Mouse (Mus musculus) cerebellum, adult 9-10 months (tissue): Measurements from ENCODE around the gene Krtap4-13.
"Not testable (repeated sequence)": the region's sequence is repeated elsewhere in the genome, so short reads cannot be mapped to it uniquely, and the experiment has no call there.

ENCODE experiments used
- DNase-seq: peaks from one replicate; pipeline ENCODE4 v3.0.0; 2022

Krtap4-13 gene

DNA sequence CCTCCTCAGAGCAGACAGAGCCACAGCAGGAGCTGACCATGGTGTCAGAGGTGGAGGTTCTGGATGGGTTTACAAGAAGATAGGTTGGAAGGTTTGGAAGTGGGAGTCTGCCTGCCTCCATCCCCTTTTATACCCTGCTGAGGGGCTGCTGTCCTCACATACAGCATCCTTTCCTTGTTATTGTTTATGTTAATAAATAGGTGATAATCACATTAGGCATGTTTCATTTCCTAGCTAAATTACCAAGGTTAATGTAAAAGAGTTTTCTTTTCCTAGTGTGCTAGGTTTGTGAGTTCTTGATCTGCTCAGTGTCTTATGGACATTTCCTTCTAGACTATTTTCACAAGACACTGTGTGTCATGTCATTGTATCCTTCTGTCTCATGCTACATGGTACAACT lies at the start of gene Krtap4-13:
TSS of gene Krtap4-13 (minus strand) at position 101 of the 400 bp plus-strand sequence.
- not testable (repeated sequence) for DNase-seq

DNA sequence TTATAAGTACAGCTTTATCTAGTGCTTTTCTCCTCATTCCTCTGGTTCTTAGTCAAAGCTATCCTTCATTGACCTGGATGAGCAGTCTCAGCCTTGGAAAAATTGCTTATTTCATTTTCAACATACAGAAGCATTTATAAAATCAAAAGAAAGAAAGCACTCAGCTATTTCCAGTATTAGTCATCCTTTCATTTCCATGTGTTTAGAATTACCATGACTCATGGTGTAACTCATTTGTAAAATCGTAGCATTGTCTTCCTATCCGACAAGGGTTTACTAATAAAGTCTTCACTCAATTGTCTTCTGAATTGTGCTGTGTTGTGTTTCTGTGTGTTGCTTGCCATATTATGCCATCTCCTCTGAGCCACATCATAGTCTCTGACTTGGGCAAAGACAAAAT lies 49.1 kb upstream of the Krtap4-13 start:
- no peak for DNase-seq

DNA sequence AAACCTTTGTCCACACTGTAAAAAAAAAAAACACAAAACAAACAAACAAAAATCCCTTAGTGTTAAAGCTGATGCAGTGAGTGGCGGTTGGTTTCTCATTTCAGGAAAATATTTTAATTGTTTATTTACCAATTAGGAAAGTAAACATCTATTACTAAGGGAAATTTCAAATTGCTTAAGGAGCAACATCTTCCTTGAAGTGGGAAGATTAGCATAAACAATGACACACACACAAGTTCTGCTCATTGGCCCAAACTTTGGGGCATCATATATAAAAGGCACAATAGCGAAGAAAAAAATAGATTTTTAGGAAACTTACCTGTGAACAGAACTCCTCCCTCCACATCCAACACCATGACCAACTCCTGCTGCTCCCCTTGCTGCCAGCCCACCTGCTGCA lies 47.9 kb upstream of the Krtap4-13 start, which contains the start of gene Gm11568:
TSS of gene Gm11568 (plus strand) at position 301 of the 400 bp plus-strand sequence.
- no peak for DNase-seq

DNA sequence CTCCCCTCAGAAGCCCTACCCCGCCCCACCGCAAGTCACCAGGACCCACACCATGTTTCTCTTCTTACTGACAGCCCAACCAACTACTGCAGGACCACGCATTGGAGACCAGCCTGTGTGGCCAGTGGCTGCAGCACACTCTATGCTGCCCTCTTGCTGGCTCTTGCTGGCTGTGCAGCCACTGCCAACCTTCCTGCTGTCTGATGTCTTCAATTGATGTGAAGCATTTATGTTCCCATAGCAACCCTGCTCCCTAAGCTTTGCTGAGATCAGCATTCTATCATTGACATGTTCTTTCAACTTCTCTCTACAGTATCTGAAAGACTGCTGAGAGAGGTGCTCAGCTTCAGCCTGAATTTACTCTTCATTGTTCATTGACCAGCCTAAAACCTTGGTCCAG lies 44.4 kb upstream of the Krtap4-13 start:
- no peak for DNase-seq

DNA sequence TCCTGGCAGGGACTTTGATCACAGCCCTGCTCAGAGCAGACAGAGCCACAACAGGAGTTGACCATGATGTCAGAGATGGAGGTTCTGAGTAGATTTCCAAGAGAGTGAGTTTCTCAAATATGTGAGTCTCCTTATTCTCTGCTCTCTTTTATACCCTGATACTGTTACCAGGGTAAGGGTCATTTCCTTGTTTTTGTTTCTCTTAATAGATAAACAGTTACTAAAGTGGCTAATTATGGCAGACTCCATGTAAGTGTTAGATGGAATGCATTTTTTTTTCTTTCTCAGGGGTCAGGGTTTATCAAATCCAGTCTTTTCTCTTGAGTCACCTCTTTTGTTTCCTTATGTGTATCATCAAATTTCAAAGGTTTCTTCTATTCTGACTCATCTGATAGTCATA lies 41.8 kb upstream of the Krtap4-13 start, which contains the start of gene Krtap4-16:
TSS of gene Krtap4-16 (minus strand) at position 101 of the 400 bp plus-strand sequence.
- DNase-seq = no peak

DNA sequence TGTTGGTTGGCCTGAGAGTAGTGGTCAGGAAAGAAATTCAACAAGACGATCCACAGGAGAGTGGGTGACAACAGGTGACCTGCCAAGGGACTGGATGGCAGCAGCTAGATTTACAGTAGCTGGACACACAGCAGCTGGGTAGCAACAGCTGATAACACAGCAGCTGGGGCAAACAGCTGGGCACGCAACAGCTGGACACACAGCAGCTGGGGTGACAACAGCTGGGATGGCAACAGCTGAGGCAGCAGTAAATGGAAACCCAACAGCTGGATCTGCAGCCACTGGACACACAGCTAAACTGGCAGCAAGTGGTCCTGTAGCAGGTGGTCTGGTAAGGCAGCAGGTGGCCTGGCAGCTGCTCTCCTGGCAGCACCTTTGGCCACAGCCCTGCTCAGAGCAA lies 37.1 kb upstream of the Krtap4-13 start:
- no peak for DNase-seq

DNA sequence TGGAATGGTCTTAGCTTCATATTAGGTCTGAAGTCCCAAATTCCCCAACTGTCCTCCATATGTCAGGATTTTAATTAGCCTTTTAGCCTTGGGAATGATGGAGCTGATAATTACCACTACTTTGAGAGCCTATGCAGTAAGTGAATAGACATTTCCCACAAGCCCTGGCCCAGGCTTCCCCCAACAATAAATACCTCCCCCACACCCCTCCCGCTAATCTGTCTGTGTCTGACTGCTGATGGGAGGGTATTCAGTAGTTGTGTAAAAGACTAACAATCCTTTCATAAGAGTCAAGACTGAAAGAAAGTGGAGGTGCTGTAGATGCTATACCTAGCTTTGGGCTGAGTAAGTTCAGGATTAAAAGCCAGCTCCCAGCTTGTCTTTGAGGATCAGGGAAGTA lies 32.5 kb upstream of the Krtap4-13 start:
- DNase-seq = no peak

DNA sequence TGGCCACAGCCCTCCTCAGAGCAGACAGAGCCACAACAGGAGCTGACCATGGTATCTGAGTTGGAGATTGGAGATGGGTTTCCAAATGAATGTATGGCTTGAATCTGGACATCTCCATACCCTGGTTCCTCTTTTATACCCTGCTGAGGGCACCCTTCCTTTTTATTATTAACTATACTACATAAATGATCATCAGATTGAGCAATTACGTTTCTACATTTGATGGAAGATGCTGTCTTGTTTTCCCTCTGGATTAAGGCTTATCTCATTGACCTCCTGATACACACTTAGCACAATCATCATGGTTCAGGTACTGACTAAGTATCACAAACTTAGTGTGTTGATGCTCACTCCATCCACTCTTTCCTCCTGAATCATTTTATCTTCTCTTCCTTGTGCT lies 28.3 kb upstream of the Krtap4-13 start, which contains the start of gene 2300003K06Rik:
TSS of gene 2300003K06Rik (minus strand) at position 101 of the 400 bp plus-strand sequence.
- no peak for DNase-seq

DNA sequence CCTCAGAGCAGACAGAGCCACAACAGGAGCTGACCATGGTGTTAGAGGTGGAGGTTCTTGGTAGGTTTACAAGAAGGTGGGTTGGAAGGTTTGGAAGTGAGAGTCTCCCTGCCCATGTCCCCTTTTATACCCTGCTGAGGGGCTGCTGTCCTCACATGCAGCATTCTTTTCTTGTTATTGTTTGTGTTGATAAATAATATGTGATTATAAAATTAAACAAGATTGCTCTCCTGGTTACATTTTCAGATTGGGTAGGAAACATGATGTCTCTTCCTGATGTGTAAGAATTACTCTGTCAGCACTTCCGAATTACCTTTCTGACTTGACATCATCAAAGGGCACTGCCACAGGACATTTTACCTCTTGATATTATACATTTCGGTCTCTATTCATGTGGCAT lies 5.9 kb upstream of the Krtap4-13 start, which contains the start of gene Gm11564:
TSS of gene Gm11564 (minus strand) at position 101 of the 400 bp plus-strand sequence.
- not testable (repeated sequence) for DNase-seq

DNA sequence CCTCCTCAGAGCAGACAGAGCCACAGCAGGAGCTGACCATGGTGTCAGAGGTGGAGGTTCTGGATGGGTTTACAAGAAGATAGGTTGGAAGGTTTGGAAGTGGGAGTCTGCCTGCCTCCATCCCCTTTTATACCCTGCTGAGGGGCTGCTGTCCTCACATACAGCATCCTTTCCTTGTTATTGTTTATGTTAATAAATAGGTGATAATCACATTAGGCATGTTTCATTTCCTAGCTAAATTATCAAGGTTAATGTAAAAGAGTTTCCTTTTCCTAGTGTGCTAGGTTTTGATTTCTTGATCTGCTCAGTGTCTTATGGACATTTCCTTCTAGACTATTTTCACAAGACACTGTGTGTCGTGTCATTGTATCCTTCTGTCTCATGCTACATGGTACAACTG lies 5.3 kb downstream of the Krtap4-13 start, which contains the start of gene Gm11554:
TSS of gene Gm11554 (minus strand) at position 101 of the 400 bp plus-strand sequence.
- DNase-seq = not testable (repeated sequence)

DNA sequence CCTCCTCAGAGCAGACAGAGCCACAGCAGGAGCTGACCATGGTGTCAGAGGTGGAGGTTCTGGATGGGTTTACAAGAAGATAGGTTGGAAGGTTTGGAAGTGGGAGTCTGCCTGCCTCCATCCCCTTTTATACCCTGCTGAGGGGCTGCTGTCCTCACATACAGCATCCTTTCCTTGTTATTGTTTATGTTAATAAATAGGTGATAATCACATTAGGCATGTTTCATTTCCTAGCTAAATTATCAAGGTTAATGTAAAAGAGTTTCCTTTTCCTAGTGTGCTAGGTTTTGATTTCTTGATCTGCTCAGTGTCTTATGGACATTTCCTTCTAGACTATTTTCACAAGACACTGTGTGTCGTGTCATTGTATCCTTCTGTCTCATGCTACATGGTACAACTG lies 10.9 kb downstream of the Krtap4-13 start, which contains the start of gene Gm11569:
TSS of gene Gm11569 (minus strand) at position 101 of the 400 bp plus-strand sequence.
- not testable (repeated sequence) for DNase-seq

DNA sequence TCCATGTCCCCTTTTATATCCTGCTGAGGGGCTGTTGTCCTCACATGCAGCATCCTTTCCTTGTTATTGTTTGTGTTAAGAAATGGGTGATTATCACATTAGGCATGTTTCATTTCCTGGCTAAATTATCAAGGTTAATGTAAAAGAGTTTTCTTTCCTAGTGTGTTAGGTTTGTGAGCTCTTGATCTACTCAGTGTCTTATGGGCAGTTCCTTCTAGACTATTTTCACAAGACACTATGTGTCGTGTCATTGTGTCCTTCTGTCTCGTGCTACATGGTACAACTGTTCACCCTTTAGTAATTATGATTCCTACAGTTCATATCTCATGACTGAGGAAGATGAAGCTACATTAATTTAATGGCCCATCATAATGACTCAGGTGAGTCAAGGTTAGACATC lies 16.3 kb downstream of the Krtap4-13 start, which contains the start of gene Gm11596:
TSS of gene Gm11596 (minus strand) at position 101 of the 400 bp plus-strand sequence.
- DNase-seq = no peak

DNA sequence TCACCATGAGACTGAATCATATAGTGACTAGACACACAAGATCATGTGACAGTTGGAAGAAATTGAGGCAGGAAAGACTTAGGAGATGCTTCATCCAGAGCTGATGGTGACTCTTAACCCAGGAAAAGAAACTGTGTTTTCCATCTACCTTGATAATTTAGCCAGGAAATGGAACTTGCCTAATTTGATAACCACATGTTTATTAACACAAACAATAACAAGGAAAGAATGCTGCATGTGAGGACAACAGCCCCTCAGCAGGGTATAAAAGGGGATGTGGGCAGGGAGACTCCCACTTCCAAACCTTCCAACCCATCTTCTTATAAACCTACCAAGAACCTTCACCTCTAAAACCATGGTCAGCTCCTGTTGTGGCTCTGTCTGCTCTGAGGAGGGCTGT lies 24.8 kb downstream of the Krtap4-13 start, which contains the start of gene Krtap4-9:
TSS of gene Krtap4-9 (plus strand) at position 301 of the 400 bp plus-strand sequence.
- not testable (repeated sequence) for DNase-seq

DNA sequence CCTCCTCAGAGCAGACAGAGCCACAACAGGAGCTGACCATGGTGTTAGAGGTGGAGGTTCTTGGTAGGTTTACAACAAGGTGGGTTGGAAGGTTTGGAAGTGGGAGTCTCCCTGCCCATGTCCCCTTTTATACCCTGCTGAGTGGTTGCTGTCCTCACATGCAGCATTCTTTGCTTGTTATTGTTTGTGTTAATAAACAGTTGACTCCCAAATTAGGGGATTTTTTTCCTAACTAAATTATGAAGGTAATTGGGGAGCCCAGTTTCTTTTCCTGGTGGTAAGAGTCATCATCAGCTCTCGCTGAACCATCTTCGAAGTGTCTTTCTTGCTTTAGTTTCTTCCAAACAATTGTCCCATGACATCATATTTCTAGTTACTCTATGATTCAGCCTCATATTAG lies 29.1 kb downstream of the Krtap4-13 start, which contains the start of gene Krtap4-8:
TSS of gene Krtap4-8 (minus strand) at position 101 of the 400 bp plus-strand sequence.
- DNase-seq = no peak

DNA sequence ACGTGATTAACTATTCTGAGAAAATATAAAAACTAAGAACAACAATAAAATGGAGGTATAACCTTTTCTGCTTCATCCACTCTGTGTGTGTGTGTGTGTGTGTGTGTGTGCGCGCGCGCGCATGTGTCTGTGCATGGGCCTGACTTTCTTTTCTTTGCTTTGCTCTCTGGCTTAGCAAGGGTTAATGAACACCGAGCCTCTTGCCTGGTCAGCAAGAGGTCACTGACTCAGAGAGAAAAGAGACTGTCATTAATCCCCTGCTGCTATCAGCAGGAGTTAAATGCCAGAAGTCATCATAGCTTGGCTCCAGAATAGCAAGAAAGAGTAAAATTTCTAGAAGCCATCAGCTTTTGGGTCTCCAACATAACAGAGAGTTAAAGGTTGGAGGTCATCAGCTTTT lies 31.3 kb downstream of the Krtap4-13 start:
- no peak for DNase-seq

DNA sequence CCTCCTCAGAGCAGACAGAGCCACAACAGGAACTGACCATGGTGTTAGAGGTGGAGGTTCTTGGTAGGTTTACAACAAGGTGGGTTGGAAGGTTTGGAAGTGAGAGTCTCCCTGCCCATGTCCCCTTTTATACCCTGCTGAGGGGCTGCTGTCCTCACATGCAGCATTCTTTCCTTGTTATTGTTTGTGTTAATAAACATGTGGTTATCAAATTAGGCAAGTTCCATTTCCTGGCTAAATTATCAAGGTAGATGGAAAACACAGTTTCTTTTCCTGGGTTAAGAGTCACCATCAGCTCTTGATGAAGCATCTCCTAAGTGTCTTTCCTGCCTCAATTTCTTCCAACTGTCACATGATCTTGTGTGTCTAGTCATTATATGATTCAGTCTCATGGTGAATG lies 36.9 kb downstream of the Krtap4-13 start, which contains the start of gene Gm11595:
TSS of gene Gm11595 (minus strand) at position 101 of the 400 bp plus-strand sequence.
- not testable (repeated sequence) for DNase-seq

DNA sequence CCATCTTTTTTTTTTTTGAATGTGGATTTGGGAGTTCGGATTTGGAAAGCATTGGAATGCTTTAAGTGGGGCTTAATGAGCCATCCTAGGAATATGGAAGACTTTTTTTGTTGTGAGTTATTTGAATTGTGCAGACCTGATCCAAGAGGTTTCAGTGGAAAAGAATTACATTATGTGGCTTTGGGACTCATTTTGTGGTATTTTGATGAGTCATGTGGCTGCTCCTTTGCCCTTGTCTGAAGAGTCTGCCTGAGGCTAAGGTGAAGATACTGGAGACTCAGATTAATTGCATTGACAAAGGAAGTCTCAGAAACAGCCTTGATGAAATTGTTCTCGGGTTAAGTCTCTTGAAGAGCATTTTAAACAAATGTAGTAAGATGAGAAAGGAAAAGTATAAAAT lies 41.3 kb downstream of the Krtap4-13 start:
- no peak for DNase-seq
